Mouse (Mus musculus): Measurements from ENCODE around the gene Nfib. TPM values are rescaled to one million over a fixed set of nuclear protein-coding genes. Genes with fewer than 3 reads are reported as not detected.

Gene Nfib
- polyA plus RNA-seq, 1 experiment from 2014 or later = 13.5 TPM

- Histone ChIP-seq H3K9me3 (ENCODE audit: control insufficient read depth) (no peaks in the 10 kb centered on the region), H3K27me3 (replicated peaks; ENCODE audit: control insufficient read depth, insufficient read depth, low read length) (no peaks in the 10 kb centered on the region), H3K36me3 (ENCODE audit: control insufficient read depth, insufficient read depth) (no peaks in the 10 kb centered on the region), H3K9ac (ENCODE audit: low read depth, low read length) (no peak overlapping the region), H3K27ac (ENCODE audit: low read depth, low read length) (no peak overlapping the region), H3K4me3 (ENCODE audit: low read depth, low read length) (no peak overlapping the region), H3K4me1 (replicated peaks; ENCODE audit: control insufficient read depth, insufficient read depth, low read length) (0 out of 2 replicates have a peak, but pooled peaks cover 3% of the 10 kb centered on the region), H3K4me2 (replicated peaks; ENCODE audit: low read depth) (no peak overlapping the region)
- 56% methylated on average over 5 of the region's 5 CpGs for WGBS
- ATAC-seq = no peak
- no peak for TF ChIP-seq CTCF (IDR thresholded peaks at IDR 0.05; ENCODE audit: low read depth)
Measured at GRCm38 (mm10) chr4:82435716-82436115, 269.8 kb downstream of the Nfib start.

GRCm38 (mm10) chr4:82433926-82434705 lies 271.4 kb downstream of the Nfib start:
- no peaks in the 10 kb centered on the region for H3K27me3 ChIP-seq (replicated peaks; ENCODE audit: control insufficient read depth, insufficient read depth, low read length)
- TF ChIP-seq CTCF (IDR thresholded peaks at IDR 0.05; ENCODE audit: low read depth) = no peak
- no peak overlapping the region for H3K4me3 ChIP-seq (ENCODE audit: low read depth, low read length)
- 65% methylated on average over 13 of the region's 13 CpGs for WGBS
- H3K9ac ChIP-seq (ENCODE audit: low read depth, low read length) = no peak overlapping the region
- no peak for ATAC-seq
- no peaks in the 10 kb centered on the region for H3K9me3 ChIP-seq (ENCODE audit: control insufficient read depth)
- H3K4me2 ChIP-seq (replicated peaks; ENCODE audit: low read depth) = no peak overlapping the region
- no peak overlapping the region for H3K27ac ChIP-seq (ENCODE audit: low read depth, low read length)
- 0 out of 2 replicates have a peak, but pooled peaks cover 3% of the 10 kb centered on the region for H3K4me1 ChIP-seq (replicated peaks; ENCODE audit: control insufficient read depth, insufficient read depth, low read length)
- H3K36me3 ChIP-seq (ENCODE audit: control insufficient read depth, insufficient read depth) = no peaks in the 10 kb centered on the region

DNA sequence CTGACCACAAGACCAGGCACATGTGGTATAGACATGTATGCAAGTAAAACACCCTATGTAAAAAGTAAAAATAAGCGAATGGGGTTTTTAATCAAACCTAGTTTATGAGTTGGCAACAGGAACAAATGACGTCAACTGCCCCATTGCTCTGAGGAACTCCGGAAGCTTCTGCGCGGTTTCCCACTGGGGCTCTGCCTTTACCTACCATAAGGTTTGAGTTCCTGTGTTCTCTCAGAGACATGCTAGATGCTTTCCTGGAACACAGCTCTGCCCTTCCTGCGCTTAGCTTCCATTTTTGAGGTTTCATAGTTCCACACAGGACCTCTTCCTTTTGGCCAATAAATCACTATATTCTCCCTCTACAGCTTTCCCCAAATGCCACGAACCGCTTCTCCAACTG lies 273.7 kb downstream of the Nfib start:
- 87% methylated on average over 8 of the region's 8 CpGs for WGBS
- Histone ChIP-seq H3K27me3 (replicated peaks; ENCODE audit: control insufficient read depth, insufficient read depth, low read length) (no peaks in the 10 kb centered on the region), H3K36me3 (ENCODE audit: control insufficient read depth, insufficient read depth) (no peaks in the 10 kb centered on the region), H3K27ac (ENCODE audit: low read depth, low read length) (no peak overlapping the region), H3K9ac (ENCODE audit: low read depth, low read length) (no peak overlapping the region), H3K4me2 (replicated peaks; ENCODE audit: low read depth) (no peak overlapping the region), H3K4me3 (ENCODE audit: low read depth, low read length) (no peak overlapping the region), H3K4me1 (replicated peaks; ENCODE audit: control insufficient read depth, insufficient read depth, low read length) (0 out of 2 replicates have a peak, but pooled peaks cover 3% of the 10 kb centered on the region), H3K9me3 (ENCODE audit: control insufficient read depth) (no peaks in the 10 kb centered on the region)
- TF ChIP-seq CTCF (IDR thresholded peaks at IDR 0.05; ENCODE audit: low read depth) = no peak
- no peak for ATAC-seq

- 82% methylated on average over 3 of the region's 3 CpGs for WGBS
- H3K4me3 ChIP-seq (ENCODE audit: low read depth, low read length) = no peak overlapping the region
- H3K27ac ChIP-seq (ENCODE audit: low read depth, low read length) = no peak overlapping the region
- TF ChIP-seq CTCF (IDR thresholded peaks at IDR 0.05; ENCODE audit: low read depth) = no peak
- no peak overlapping the region for H3K9ac ChIP-seq (ENCODE audit: low read depth, low read length)
- H3K4me2 ChIP-seq (replicated peaks; ENCODE audit: low read depth) = no peak overlapping the region
- no peaks in the 10 kb centered on the region for H3K9me3 ChIP-seq (ENCODE audit: control insufficient read depth)
- H3K36me3 ChIP-seq (ENCODE audit: control insufficient read depth, insufficient read depth) = no peaks in the 10 kb centered on the region
- H3K27me3 ChIP-seq (replicated peaks; ENCODE audit: control insufficient read depth, insufficient read depth, low read length) = no peaks in the 10 kb centered on the region
- no peak for ATAC-seq
- 0 out of 2 replicates have a peak, but pooled peaks cover 3% of the 10 kb centered on the region for H3K4me1 ChIP-seq (replicated peaks; ENCODE audit: control insufficient read depth, insufficient read depth, low read length)
Measured at GRCm38 (mm10) chr4:82430802-82431201, 274.7 kb downstream of the Nfib start.

- Histone ChIP-seq H3K27ac (ENCODE audit: low read depth, low read length) (no peak overlapping the region), H3K4me1 (replicated peaks; ENCODE audit: control insufficient read depth, insufficient read depth, low read length) (no peaks in the 10 kb centered on the region), H3K9ac (ENCODE audit: low read depth, low read length) (no peak overlapping the region), H3K27me3 (replicated peaks; ENCODE audit: control insufficient read depth, insufficient read depth, low read length) (no peaks in the 10 kb centered on the region), H3K36me3 (ENCODE audit: control insufficient read depth, insufficient read depth) (no peaks in the 10 kb centered on the region), H3K4me3 (ENCODE audit: low read depth, low read length) (no peak overlapping the region), H3K9me3 (ENCODE audit: control insufficient read depth) (no peaks in the 10 kb centered on the region), H3K4me2 (replicated peaks; ENCODE audit: low read depth) (no peak overlapping the region)
- WGBS = 74% methylated on average over 4 of the region's 4 CpGs
- TF ChIP-seq CTCF (IDR thresholded peaks at IDR 0.05; ENCODE audit: low read depth) = no peak
- no peak for ATAC-seq
Measured at GRCm38 (mm10) chr4:82426224-82426623, 279.3 kb downstream of the Nfib start.

DNA sequence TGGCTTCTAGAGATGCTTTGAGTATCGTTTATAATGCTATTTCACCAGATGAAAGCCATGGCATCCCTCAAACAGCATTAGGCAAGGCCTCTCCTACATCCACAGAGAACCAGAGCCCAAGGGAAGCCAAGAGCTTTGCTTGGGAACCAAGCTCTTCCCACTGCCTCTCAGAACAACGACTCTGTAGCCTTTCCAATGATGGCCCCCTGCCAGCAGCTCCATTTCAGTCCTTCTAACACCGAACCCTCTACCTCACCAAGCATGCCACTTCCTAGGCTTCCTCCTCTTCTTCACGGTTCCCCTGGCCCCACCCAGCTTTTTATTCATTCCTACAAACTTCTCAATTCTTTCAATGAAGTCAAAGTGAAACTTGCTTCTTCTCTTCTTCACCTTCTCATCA lies 287.3 kb downstream of the Nfib start:
- WGBS = 76% methylated on average over 4 of the region's 4 CpGs
- no peak for ATAC-seq

More for the DNA sequence above, 287.3 kb downstream of the Nfib start:
- Histone ChIP-seq H3K9ac (ENCODE audit: low read depth, low read length) (no peak overlapping the region), H3K36me3 (ENCODE audit: control insufficient read depth, insufficient read depth) (no peaks in the 10 kb centered on the region), H3K9me3 (ENCODE audit: control insufficient read depth) (no peaks in the 10 kb centered on the region), H3K27ac (ENCODE audit: low read depth, low read length) (no peak overlapping the region), H3K4me3 (ENCODE audit: low read depth, low read length) (no peak overlapping the region), H3K27me3 (replicated peaks; ENCODE audit: control insufficient read depth, insufficient read depth, low read length) (no peaks in the 10 kb centered on the region), H3K4me2 (replicated peaks; ENCODE audit: low read depth) (no peak overlapping the region), H3K4me1 (replicated peaks; ENCODE audit: control insufficient read depth, insufficient read depth, low read length) (no peaks in the 10 kb centered on the region)
- TF ChIP-seq CTCF (IDR thresholded peaks at IDR 0.05; ENCODE audit: low read depth) = no peak

Data from intestine, postnatal 0 days (tissue).